Mouse (Mus musculus) myocyte (in vitro differentiated cells): ENCODE measurements around the gene Tarbp2. TPM values are rescaled to one million over a fixed set of nuclear protein-coding genes. Genes with fewer than 3 reads are reported as not detected.

ENCODE experiments used
- H3K27me3 ChIP-seq: one replicate; pipeline ENCODE4 v1.6.1; 2011; ENCODE audit not compliant: control insufficient read depth, insufficient read depth, insufficient read length
- H3K36me3 ChIP-seq: one replicate; pipeline ENCODE4 v1.6.1; 2011; ENCODE audit not compliant: control insufficient read depth, insufficient read depth
- H3K4me2 ChIP-seq: one replicate; pipeline ENCODE4 v1.6.1; 2011; ENCODE audit warnings: low read depth, control low read depth
- H3K4me3 ChIP-seq: one replicate; pipeline ENCODE4 v1.5.1; 2011; ENCODE audit warnings: mild to moderate bottlenecking, control low read depth, moderate library complexity
- H3K79me2 ChIP-seq: one replicate; pipeline ENCODE4 v1.6.1; 2011; ENCODE audit not compliant: control insufficient read depth, insufficient read depth
- H3ac ChIP-seq: one replicate; pipeline ENCODE4 v1.6.1; 2011; ENCODE audit not compliant: control insufficient read depth, insufficient read length
- CEBPB ChIP-seq: IDR thresholded peaks from 2 replicates; pipeline ENCODE4 v1.6.1; 2011; ENCODE audit warnings: mild to moderate bottlenecking, moderate library complexity; ENCODE audit not compliant: poor library complexity, insufficient read depth, severe bottlenecking
- E2F4 ChIP-seq: IDR thresholded peaks from one replicate; pipeline ENCODE4 v1.6.1; 2011; ENCODE audit warnings: mild to moderate bottlenecking, control low read depth, moderate library complexity; ENCODE audit not compliant: insufficient read depth
- MAX ChIP-seq: IDR thresholded peaks from one replicate; pipeline ENCODE4 v1.6.1; 2011; ENCODE audit warnings: low read depth, mild to moderate bottlenecking, control low read depth
- MYOD1 ChIP-seq, 3 experiments: IDR thresholded peaks; one replicate each; pipeline ENCODE4 v1.6.1; 2011; ENCODE audit warnings: control low read depth in 2 of 3, low read depth in 2 of 3, mild to moderate bottlenecking in 2 of 3, moderate library complexity in 1 of 3; ENCODE audit not compliant: insufficient read length in 2 of 3, control insufficient read depth in 1 of 3
- MYOG ChIP-seq, 3 experiments: IDR thresholded peaks; one replicate each; pipeline ENCODE4 v1.6.1; 2011; ENCODE audit warnings: control low read depth in 2 of 3, low read depth in 2 of 3, mild to moderate bottlenecking in 2 of 3; ENCODE audit not compliant: insufficient read length in 2 of 3, control insufficient read depth in 1 of 3, insufficient read depth in 1 of 3
- POLR2A ChIP-seq: IDR thresholded peaks from one replicate; pipeline ENCODE4 v1.6.1; 2011; ENCODE audit warnings: low read depth, mild to moderate bottlenecking, control low read depth, moderate library complexity; ENCODE audit not compliant: insufficient read length
- POLR2AphosphoS2 ChIP-seq: IDR thresholded peaks from one replicate; pipeline ENCODE4 v1.6.1; 2011; ENCODE audit warnings: low read depth, control low read depth; ENCODE audit not compliant: insufficient read length
- REST ChIP-seq: IDR thresholded peaks from one replicate; pipeline ENCODE4 v1.6.1; 2011; ENCODE audit warnings: mild to moderate bottlenecking, control low read depth, moderate library complexity; ENCODE audit not compliant: insufficient read depth, insufficient read length
- SRF ChIP-seq: IDR thresholded peaks from one replicate; pipeline ENCODE4 v1.6.1; 2011; ENCODE audit warnings: low read depth; ENCODE audit not compliant: control insufficient read depth, insufficient read length
- TCF12 ChIP-seq: IDR thresholded peaks from one replicate; pipeline ENCODE4 v1.6.1; 2011; ENCODE audit warnings: mild to moderate bottlenecking, control low read depth; ENCODE audit not compliant: poor library complexity, insufficient read depth, severe bottlenecking
- TCF3 ChIP-seq: IDR thresholded peaks from one replicate; pipeline ENCODE4 v1.6.1; 2011; ENCODE audit warnings: low read depth, control low read depth; ENCODE audit not compliant: insufficient read length
- USF1 ChIP-seq: IDR thresholded peaks from one replicate; pipeline ENCODE4 v1.6.1; 2011; ENCODE audit warnings: low read depth, mild to moderate bottlenecking, control low read depth, moderate library complexity
- polyA plus RNA-seq: library from polyadenylated mRNA; unstranded; fragments of >200 nt; fragmentation: generic; extraction: Trizol; gene quantifications from one replicate; pipeline ENCODE4 v1.2.1, GENCODE M21; 2012; ENCODE audit warnings: missing spikeins

The Tarbp2 gene
- polyA plus RNA-seq, 1 experiment: 76.2 TPM

- peaks cover 20% of the 10 kb centered on the region for H3K36me3 ChIP-seq
- peaks cover 3% of the 10 kb centered on the region for H3K79me2 ChIP-seq
- no peak overlapping the region for H3K4me2 ChIP-seq
- H3ac ChIP-seq: no peak overlapping the region
- H3K4me3 ChIP-seq: no peak overlapping the region
- no peak for TF ChIP-seq E2F4
- H3K27me3 ChIP-seq: no peaks in the 10 kb centered on the region
Measured at GRCm38 (mm10) chr15:102562491-102562890, 44.5 kb downstream of the Tarbp2 start.

GRCm38 (mm10) chr15:102563061-102563460 is 45.1 kb downstream of the Tarbp2 start:
- TF ChIP-seq TCF3: no peak
- TF ChIP-seq MYOG (IDR thresholded peaks at IDR 0.05; ENCODE audit: control insufficient read depth in 1 of 3, insufficient read depth in 1 of 3, insufficient read length in 2 of 3, low read depth in 2 of 3): no peak
- Histone ChIP-seq H3K4me2 (no peak overlapping the region), H3K27me3 (no peaks in the 10 kb centered on the region), H3K36me3 (peaks cover 20% of the 10 kb centered on the region), H3K4me3 (no peak overlapping the region), H3K79me2 (peaks cover 5% of the 10 kb centered on the region), H3ac (no peak overlapping the region)

- Histone ChIP-seq H3K27me3 (no peaks in the 10 kb centered on the region), H3K4me3 (no peak overlapping the region), H3K4me2 (no peak overlapping the region), H3K36me3 (peaks cover 20% of the 10 kb centered on the region), H3ac (no peak overlapping the region), H3K79me2 (peaks cover 5% of the 10 kb centered on the region)
- TF ChIP-seq TCF12 (no peak), TCF3 (no peak), MYOD1 (IDR thresholded peaks at IDR 0.05; ENCODE audit: control insufficient read depth in 1 of 3, insufficient read length in 2 of 3, low read depth in 2 of 3) (no peak), MYOG (IDR thresholded peaks at IDR 0.05; ENCODE audit: control insufficient read depth in 1 of 3, insufficient read depth in 1 of 3, insufficient read length in 2 of 3, low read depth in 2 of 3) (no peak), POLR2A (no peak), USF1 (no peak), MAX (no peak), E2F4 (no peak), CEBPB (no peak), REST (no peak), SRF (no peak), POLR2AphosphoS2 (no peak)
Measured at GRCm38 (mm10) chr15:102563681-102564080, 45.7 kb downstream of the Tarbp2 start.

- Histone ChIP-seq H3K79me2 (peaks cover 5% of the 10 kb centered on the region), H3K36me3 (peaks cover 2% of the 10 kb centered on the region), H3K27me3 (no peaks in the 10 kb centered on the region), H3K4me3 (no peak overlapping the region), H3K4me2 (no peak overlapping the region), H3ac (no peak overlapping the region)
- no peak for TF ChIP-seq E2F4
- no peak for TF ChIP-seq CEBPB
- TF ChIP-seq TCF12: no peak
- TF ChIP-seq USF1: no peak
- TF ChIP-seq SRF: no peak
- TF ChIP-seq MYOG (IDR thresholded peaks at IDR 0.05; ENCODE audit: control insufficient read depth in 1 of 3, insufficient read depth in 1 of 3, insufficient read length in 2 of 3, low read depth in 2 of 3): no peak
- no peak for TF ChIP-seq MYOD1 (IDR thresholded peaks at IDR 0.05; ENCODE audit: control insufficient read depth in 1 of 3, insufficient read length in 2 of 3, low read depth in 2 of 3)
- TF ChIP-seq MAX: no peak
- no peak for TF ChIP-seq TCF3
- TF ChIP-seq REST: no peak
- TF ChIP-seq POLR2AphosphoS2: no peak
- TF ChIP-seq POLR2A: no peak
Measured at GRCm38 (mm10) chr15:102567849-102568248, 49.9 kb downstream of the Tarbp2 start.

- H3K27me3 ChIP-seq: no peaks in the 10 kb centered on the region
- no peak overlapping the region for H3K4me3 ChIP-seq
- H3K79me2 ChIP-seq: peaks cover 5% of the 10 kb centered on the region
- H3K36me3 ChIP-seq: no peaks in the 10 kb centered on the region
- TF ChIP-seq POLR2A (no peak), SRF (no peak), REST (no peak), MYOG (IDR thresholded peaks at IDR 0.05; ENCODE audit: control insufficient read depth in 1 of 3, insufficient read depth in 1 of 3, insufficient read length in 2 of 3, low read depth in 2 of 3) (no peak), CEBPB (no peak), TCF3 (no peak), E2F4 (no peak), TCF12 (no peak), MYOD1 (IDR thresholded peaks at IDR 0.05; ENCODE audit: control insufficient read depth in 1 of 3, insufficient read length in 2 of 3, low read depth in 2 of 3) (no peak), USF1 (no peak), MAX (no peak), POLR2AphosphoS2 (no peak)
- peak overlapping the region; percentile 16 for H3K4me2 ChIP-seq
- H3ac ChIP-seq: no peak overlapping the region
Measured at GRCm38 (mm10) chr15:102572081-102572480, 54.1 kb downstream of the Tarbp2 start.

Other genes starting within 250 kb of the Tarbp2 start
- not detected for gene Gm9918, start 247.6 kb upstream of the Tarbp2 start, polyA plus RNA-seq
- 83.3 TPM for gene Mfsd5, start 238.7 kb upstream of the Tarbp2 start, polyA plus RNA-seq
- gene Espl1, start 221.9 kb upstream of the Tarbp2 start, polyA plus RNA-seq: 16.7 TPM
- gene Pfdn5, start 192.1 kb upstream of the Tarbp2 start, polyA plus RNA-seq: 476 TPM
- 97.0 TPM for gene Myg1, start 186.5 kb upstream of the Tarbp2 start, polyA plus RNA-seq
- 57.5 TPM for gene Aaas, start 167.4 kb upstream of the Tarbp2 start, polyA plus RNA-seq
- gene Sp7, start 151.0 kb upstream of the Tarbp2 start, polyA plus RNA-seq: 0.24 TPM
- gene Sp1, start 112.0 kb upstream of the Tarbp2 start, polyA plus RNA-seq: 11.7 TPM
- 0.32 TPM for gene Amhr2, start 72.8 kb upstream of the Tarbp2 start, polyA plus RNA-seq
- gene Prr13, start 59.2 kb upstream of the Tarbp2 start, polyA plus RNA-seq: 92.9 TPM
- 892 TPM for gene Pcbp2, start 47.7 kb upstream of the Tarbp2 start, polyA plus RNA-seq
- not detected for gene Gm10337, start 14.5 kb upstream of the Tarbp2 start, polyA plus RNA-seq
- 5.9 TPM for gene Map3k12, start 1.1 kb upstream of the Tarbp2 start, polyA plus RNA-seq
- gene Npff, start 6.8 kb downstream of the Tarbp2 start, polyA plus RNA-seq: 0.84 TPM
- not detected for gene Gm28047, start 106.9 kb downstream of the Tarbp2 start, polyA plus RNA-seq
- gene Atf7, start 107.3 kb downstream of the Tarbp2 start, polyA plus RNA-seq: 33.7 TPM
- 947 TPM for gene Atp5g2, start 154.2 kb downstream of the Tarbp2 start, polyA plus RNA-seq
- gene Calcoco1, start 204.0 kb downstream of the Tarbp2 start, polyA plus RNA-seq: 117 TPM